Mouse (Mus musculus) spleen, adult 2 months (tissue): ENCODE measurements around the gene Ganc.

Experiments
- CTCF ChIP-seq: fragments of 200-500 bp; IDR thresholded peaks from 2 replicates; pipeline ENCODE4 v1.5.1; 2011; ENCODE audit warnings: mild to moderate bottlenecking, inconsistent platforms; ENCODE audit not compliant: insufficient read depth, insufficient read length, insufficient replicate concordance; ENCODE audit errors: extremely low read depth
- POLR2A ChIP-seq: fragments of 200-500 bp; IDR thresholded peaks from 2 replicates; pipeline ENCODE4 v1.6.1; 2011; ENCODE audit warnings: low read depth, low read length, inconsistent platforms

- TF ChIP-seq CTCF (no peak), POLR2A (no peak)
These were observed 65.5 kb downstream of the Ganc start for GRCm38 (mm10) chr2:120469220-120469619.
